Mouse (Mus musculus) gastrocnemius, adult 2 months (tissue): ENCODE measurements around the gene Hist1h1t. TPM values are rescaled to one million over a fixed set of nuclear protein-coding genes. Genes with fewer than 3 reads are reported as not detected.
"Not testable (repeated sequence)": the region's sequence is repeated elsewhere in the genome, so short reads cannot be mapped to it uniquely, and the experiment has no call there.

Experiments
- DNase-seq: peaks from one replicate; pipeline ENCODE4 v3.0.0; 2022
- H3K27ac ChIP-seq: fragments of 200-600 bp; 2 replicates; pipeline ENCODE4 v1.8.1; 2022; ENCODE audit warnings: mild to moderate bottlenecking
- H3K4me3 ChIP-seq: fragments of 200-600 bp; 2 replicates; pipeline ENCODE4 v1.8.1; 2022; ENCODE audit warnings: mild to moderate bottlenecking, moderate library complexity
- CTCF ChIP-seq: fragments of 200-600 bp; IDR thresholded peaks from 2 replicates; pipeline ENCODE4 v1.8.1; 2022; ENCODE audit warnings: antibody characterized with exemption, mild to moderate bottlenecking, moderate library complexity
- intact Hi-C: fragments of 180-260 bp; cut with DNase I; formaldehyde crosslinking; loops from one replicate; pipeline ENCODE4 v1.15.1; 2025
- total RNA-seq, 2 experiments: library from RNA; stranded (reverse); gene quantifications; 2 replicates each; pipeline ENCODE4 v1.2.3; 2021

The Hist1h1t gene
- total RNA-seq, 2 experiments from 2014 or later, result not detected

GRCm38 (mm10) chr13:23705751-23706356 is 10.2 kb downstream of the Hist1h1t start:
- H3K27ac ChIP-seq, result no peak overlapping the region
- TF ChIP-seq CTCF, result no peak
- intact Hi-C loops, result no loop called here
- H3K4me3 ChIP-seq, result no peak overlapping the region
- DNase-seq, result no peak

- Histone ChIP-seq H3K4me3 (no peak overlapping the region), H3K27ac (no peak overlapping the region; the same call in 1 of the 2 replicates)
- DNase-seq, result no peak
- intact Hi-C loops, result no loop called here
- TF ChIP-seq CTCF, result no peak
Measured at GRCm38 (mm10) chr13:23706771-23707170, 11.2 kb downstream of the Hist1h1t start.

GRCm38 (mm10) chr13:23708041-23708440 is 12.4 kb downstream of the Hist1h1t start:
- intact Hi-C loops, result no loop called here
- H3K27ac ChIP-seq, result no peak overlapping the region

GRCm38 (mm10) chr13:23708654-23709053 is 13.0 kb downstream of the Hist1h1t start:
- Histone ChIP-seq H3K4me3 (no peak overlapping the region), H3K27ac (no peak overlapping the region)
- intact Hi-C loops, result no loop called here
- TF ChIP-seq CTCF, result no peak
- no peak for DNase-seq

More at GRCm38 (mm10) chr13:23708041-23708440, 12.4 kb downstream of the Hist1h1t start:
- no peak for DNase-seq
- H3K4me3 ChIP-seq, result no peak overlapping the region
- TF ChIP-seq CTCF, result no peak

GRCm38 (mm10) chr13:23709714-23710373 is 14.2 kb downstream of the Hist1h1t start:
- peak overlapping the region; percentile 89 for H3K4me3 ChIP-seq
- intact Hi-C loops, result no loop called here
- peak overlapping the region; percentile 94 for H3K27ac ChIP-seq
- no peak for TF ChIP-seq CTCF
- DNase-seq, result no peak

GRCm38 (mm10) chr13:23710374-23711089 is 14.9 kb downstream of the Hist1h1t start, which contains the start of gene Hfe:
TSS of gene Hfe (minus strand) at chr13:23710854.
- peak within 1 kb of the TSS; percentile 89 for H3K4me3 ChIP-seq
- H3K27ac ChIP-seq, result peak within 1 kb of the TSS; percentile 94
- intact Hi-C loops, result no loop called here
- peak; percentile 80 for DNase-seq
- no peak for TF ChIP-seq CTCF

- intact Hi-C loops, result no loop called here
- no peak for TF ChIP-seq CTCF
- no peak for DNase-seq
- peak overlapping the region; percentile 20; the same call in 1 of the 2 replicates for H3K27ac ChIP-seq
- no peak overlapping the region for H3K4me3 ChIP-seq
Measured at GRCm38 (mm10) chr13:23716261-23717042, 20.8 kb downstream of the Hist1h1t start.

GRCm38 (mm10) chr13:23717176-23717575 is 21.6 kb downstream of the Hist1h1t start:
- Histone ChIP-seq H3K4me3 (no peak overlapping the region), H3K27ac (no peak overlapping the region; the same call in 1 of the 2 replicates)
- intact Hi-C loops, result no loop called here
- DNase-seq, result no peak
- TF ChIP-seq CTCF, result no peak

- DNase-seq, intact Hi-C loops, H3K4me3 ChIP-seq, H3K27ac ChIP-seq: not testable (repeated sequence)
Measured at GRCm38 (mm10) chr13:23717593-23718245, 22.1 kb downstream of the Hist1h1t start.

- H3K4me3 ChIP-seq, result no peak overlapping the region
- intact Hi-C loops, result no loop called here
- TF ChIP-seq CTCF, result no peak
- DNase-seq, result no peak
- H3K27ac ChIP-seq, result no peak overlapping the region
Measured at GRCm38 (mm10) chr13:23724239-23724638, 28.6 kb downstream of the Hist1h1t start.

GRCm38 (mm10) chr13:23725213-23725612 is 29.6 kb downstream of the Hist1h1t start:
- H3K27ac ChIP-seq, result no peak overlapping the region
- no peak overlapping the region for H3K4me3 ChIP-seq
- intact Hi-C loops, result no loop called here
- no peak for DNase-seq
- no peak for TF ChIP-seq CTCF
